Mouse (Mus musculus) liver (tissue): ENCODE measurements around the gene Itgb2.

Experiments
- DNase-seq: peaks from one replicate; pipeline ENCODE4 v3.0.0-alpha.2; 2020; ENCODE audit warnings: mixed read lengths

Itgb2 gene

GRCm38 (mm10) chr10:77589749-77590148 is 59.7 kb downstream of the Itgb2 start:
- DNase-seq = peak; percentile 14

GRCm38 (mm10) chr10:77590812-77591211 is 60.8 kb downstream of the Itgb2 start:
- DNase-seq = peak; percentile 84

GRCm38 (mm10) chr10:77591546-77591945 is 61.5 kb downstream of the Itgb2 start:
- no peak for DNase-seq

- DNase-seq = no peak
These were observed 66.0 kb downstream of the Itgb2 start for GRCm38 (mm10) chr10:77596060-77596459.

GRCm38 (mm10) chr10:77603021-77603420 is 73.0 kb downstream of the Itgb2 start:
- no peak for DNase-seq

- DNase-seq = no peak
These were observed 74.1 kb downstream of the Itgb2 start for GRCm38 (mm10) chr10:77604111-77604510.

- DNase-seq = no peak
These were observed 74.9 kb downstream of the Itgb2 start for GRCm38 (mm10) chr10:77604958-77605357.

GRCm38 (mm10) chr10:77605368-77605767 is 75.3 kb downstream of the Itgb2 start:
- peak; percentile 54 for DNase-seq

GRCm38 (mm10) chr10:77605908-77606826 is 76.1 kb downstream of the Itgb2 start, which contains the start of the genes Sumo3 and Gm49325:
Gene Sumo3 (plus strand): TSS chr10:77606097.
Gene Gm49325 (plus strand): TSS chr10:77606197.
- peak; percentile 99 for DNase-seq

- no peak for DNase-seq
These were observed 76.8 kb downstream of the Itgb2 start for GRCm38 (mm10) chr10:77606855-77607254.

GRCm38 (mm10) chr10:77607441-77607840 is 77.4 kb downstream of the Itgb2 start:
- DNase-seq = peak; percentile 23

- no peak for DNase-seq
These were observed 78.5 kb downstream of the Itgb2 start for GRCm38 (mm10) chr10:77608589-77608988.

- no peak for DNase-seq
These were observed 80.3 kb downstream of the Itgb2 start for GRCm38 (mm10) chr10:77610221-77610961.

- no peak for DNase-seq
These were observed 83.4 kb downstream of the Itgb2 start for GRCm38 (mm10) chr10:77613409-77613808.
